Mouse (Mus musculus) kidney, postnatal 0 days (tissue): ENCODE results near the gene Tpsg1. TPM values are rescaled to one million over a fixed set of nuclear protein-coding genes. Genes with fewer than 3 reads are reported as not detected.

Source experiments
- ATAC-seq: fragments of 200-750 bp; cut with Nextera tagmentation; replicated peaks from 2 replicates; pipeline ENCODE4 v1.8.0; 2017; ENCODE audit warnings: low read depth, moderate number of reproducible peaks, moderate TSS enrichment, moderate library complexity; ENCODE audit not compliant: low FRiP score
- DNase-seq: peaks from one replicate; pipeline ENCODE4 v3.0.0-alpha.2; 2016; ENCODE audit warnings: low spot score
- H3K27ac ChIP-seq: fragments of 300-500 bp; sonication (generic); 2 replicates; pipeline ENCODE4 v1.5.1; 2014; ENCODE audit warnings: mild to moderate bottlenecking
- H3K27me3 ChIP-seq: fragments of 300-500 bp; sonication (generic); 2 replicates; pipeline ENCODE4 v1.6.1; 2014; ENCODE audit warnings: low read length, mixed read lengths; ENCODE audit not compliant: insufficient read depth
- H3K36me3 ChIP-seq: fragments of 300-500 bp; sonication (generic); 2 replicates; pipeline ENCODE4 v1.6.1; 2014; ENCODE audit warnings: low read length, mixed read lengths; ENCODE audit not compliant: insufficient read depth
- H3K4me1 ChIP-seq: fragments of 300-500 bp; sonication (generic); replicated peaks from 2 replicates; pipeline ENCODE4 v1.6.1; 2014; ENCODE audit warnings: antibody characterized with exemption, low read length, mixed read lengths; ENCODE audit not compliant: insufficient read depth
- H3K4me2 ChIP-seq: fragments of 300-500 bp; sonication (generic); 2 replicates; pipeline ENCODE4 v1.6.1; 2014; ENCODE audit warnings: mild to moderate bottlenecking, low read length, moderate library complexity, mixed read lengths
- H3K4me3 ChIP-seq: fragments of 300-500 bp; sonication (generic); replicated peaks from 2 replicates; pipeline ENCODE4 v1.5.1; 2014; ENCODE audit warnings: low read depth, low read length
- H3K9ac ChIP-seq: fragments of 300-500 bp; sonication (generic); 2 replicates; pipeline ENCODE4 v1.6.1; 2014; ENCODE audit warnings: low read depth, low read length
- H3K9me3 ChIP-seq: fragments of 300-500 bp; sonication (generic); replicated peaks from 2 replicates; pipeline ENCODE4 v1.6.1; 2016; ENCODE audit warnings: low read length, inconsistent platforms, mixed read lengths
- CTCF ChIP-seq: IDR thresholded peaks from 2 replicates; pipeline ENCODE4 v1.5.1; 2016; ENCODE audit warnings: antibody characterized with exemption, low read depth, mild to moderate bottlenecking, moderate library complexity
- WGBS: fragments of 180-500 bp; shearing (Covaris S2); extraction: QIAGEN DNeasy Blood & Tissue Kit; methylation state at CpG from one replicate; pipeline ENCODE4 v1.1.7; 2014; 5-methylcytosine and 5-hydroxymethylcytosine counted together
- polyA plus RNA-seq: library from polyadenylated mRNA; unstranded; fragments of >200 nt; fragmentation: Nextera tagmentation; extraction: Ambion mirVana; gene quantifications from 2 replicates; pipeline ENCODE4 v1.2.1, GENCODE M21; 2015

Gene Tpsg1
- polyA plus RNA-seq, 1 experiment from 2014 or later = 0.41 TPM

DNA sequence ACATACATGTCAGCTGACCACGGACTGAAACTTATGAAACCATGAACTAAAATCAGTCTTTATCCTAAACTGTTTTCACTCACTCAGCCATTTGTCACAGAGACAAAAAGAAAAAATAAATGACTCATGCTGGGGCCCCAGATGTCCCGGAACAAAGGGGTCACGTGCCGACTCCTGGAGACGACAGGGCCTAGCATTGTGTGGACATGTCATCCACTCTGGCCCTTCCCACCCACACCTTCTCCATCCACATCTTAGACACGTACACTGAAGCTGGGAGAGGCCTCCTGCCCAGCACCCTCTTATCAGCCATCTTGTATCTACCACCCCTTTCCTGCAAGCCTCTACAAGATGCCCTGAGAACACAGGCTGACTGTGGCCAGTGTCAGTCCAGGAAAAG lies 48.9 kb downstream of the Tpsg1 start:
- Histone ChIP-seq H3K36me3 (no peaks in the 10 kb centered on the region), H3K27me3 (no peaks in the 10 kb centered on the region), H3K9me3 (no peaks in the 10 kb centered on the region), H3K9ac (no peak overlapping the region), H3K4me1 (peaks cover 26% of the 10 kb centered on the region), H3K27ac (no peak overlapping the region), H3K4me2 (no peak overlapping the region), H3K4me3 (no peak overlapping the region)
- DNase-seq (no peak), ATAC-seq (no peak)
- WGBS = 66% methylated on average over 6 of the region's 6 CpGs
- no peak for TF ChIP-seq CTCF

DNA sequence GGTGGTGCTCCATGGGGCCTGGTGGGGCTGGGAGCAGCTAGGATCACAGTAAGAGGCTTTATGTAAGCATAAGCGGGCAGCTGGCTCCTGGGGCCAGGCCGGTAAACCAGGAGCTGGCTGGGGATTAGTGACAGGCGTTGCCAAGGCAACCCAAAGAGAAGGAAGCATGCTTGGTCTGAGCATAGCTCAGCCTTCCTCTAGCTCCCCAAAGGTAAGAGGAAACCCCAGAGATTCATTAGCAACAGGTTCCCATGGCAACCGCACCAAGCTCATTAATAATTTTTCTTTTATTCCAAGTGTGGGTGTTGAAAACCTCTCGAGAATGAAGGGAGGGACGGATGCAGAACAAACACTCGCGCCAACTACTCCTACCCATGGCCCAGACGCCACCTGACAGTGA lies 49.9 kb downstream of the Tpsg1 start:
- Histone ChIP-seq H3K4me3 (no peak overlapping the region), H3K4me1 (peaks cover 26% of the 10 kb centered on the region), H3K27me3 (no peaks in the 10 kb centered on the region), H3K9me3 (no peaks in the 10 kb centered on the region), H3K27ac (no peak overlapping the region), H3K4me2 (no peak overlapping the region), H3K9ac (no peak overlapping the region), H3K36me3 (no peaks in the 10 kb centered on the region)
- no peak for TF ChIP-seq CTCF
- ATAC-seq (no peak), DNase-seq (no peak)
- WGBS = 42% methylated on average over 9 of the region's 9 CpGs

DNA sequence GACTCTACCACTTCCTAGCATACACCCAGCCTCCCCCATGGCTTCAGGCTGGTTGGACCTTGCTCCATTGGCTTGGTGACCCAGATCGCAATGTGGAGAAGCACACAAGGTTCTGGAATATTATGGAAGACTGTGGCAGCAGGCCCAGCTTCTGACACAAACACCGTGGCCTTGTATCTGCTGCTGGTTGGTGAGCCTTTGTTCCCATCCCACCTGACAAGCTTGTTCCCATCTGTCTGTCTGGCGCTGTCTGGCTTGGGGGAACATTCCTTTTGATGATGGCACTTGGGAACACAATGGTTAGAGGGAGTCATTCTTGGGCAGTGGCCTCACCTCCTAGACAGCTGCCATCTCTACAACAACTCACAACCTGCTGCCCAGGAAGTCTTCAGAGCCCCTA lies 51.9 kb downstream of the Tpsg1 start:
- no peaks in the 10 kb centered on the region for H3K36me3 ChIP-seq
- H3K4me1 ChIP-seq = peaks cover 7% of the 10 kb centered on the region
- H3K27ac ChIP-seq = no peak overlapping the region
- no peak overlapping the region for H3K4me2 ChIP-seq
- 93% methylated on average over 3 of the region's 3 CpGs for WGBS
- TF ChIP-seq CTCF = no peak
- no peak overlapping the region for H3K9ac ChIP-seq
- H3K4me3 ChIP-seq = no peak overlapping the region
- no peaks in the 10 kb centered on the region for H3K27me3 ChIP-seq
- DNase-seq (no peak), ATAC-seq (no peak)
- H3K9me3 ChIP-seq = no peaks in the 10 kb centered on the region

Other genes starting within 250 kb of the Tpsg1 start
- not detected in 2 replicates for gene Ptx4, start 248.5 kb upstream of the Tpsg1 start, polyA plus RNA-seq
- gene Clcn7, start 235.9 kb upstream of the Tpsg1 start, polyA plus RNA-seq = 14.7 and 17.2 TPM in 2 replicates
- not detected in 2 replicates for gene Ccdc154, start 206.8 kb upstream of the Tpsg1 start, polyA plus RNA-seq
- gene Gm38655, start 193.8 kb upstream of the Tpsg1 start, polyA plus RNA-seq = not detected in 2 replicates
- gene BC003965, start 184.7 kb upstream of the Tpsg1 start, polyA plus RNA-seq = 31.6 and 32.1 TPM in 2 replicates
- 7.0 and 7.5 TPM in 2 replicates for gene Unkl, start 180.9 kb upstream of the Tpsg1 start, polyA plus RNA-seq
- 68.8 and 71.2 TPM in 2 replicates for gene Gnptg, start 129.1 kb upstream of the Tpsg1 start, polyA plus RNA-seq
- 50.1 and 52.3 TPM in 2 replicates for gene Tsr3, start 129.1 kb upstream of the Tpsg1 start, polyA plus RNA-seq
- gene Baiap3, start 112.9 kb upstream of the Tpsg1 start, polyA plus RNA-seq = 1.0 and 1.5 TPM in 2 replicates
- 501 and 544 TPM in 2 replicates for gene Ube2i, start 94.7 kb upstream of the Tpsg1 start, polyA plus RNA-seq
- gene Prss34, start 70.9 kb upstream of the Tpsg1 start, polyA plus RNA-seq = 0.09 and 0.18 TPM in 2 replicates
- gene Prss28, start 60.6 kb upstream of the Tpsg1 start, polyA plus RNA-seq = not detected in 2 replicates
- gene Prss29, start 50.6 kb upstream of the Tpsg1 start, polyA plus RNA-seq = not detected in 2 replicates
- gene Tpsab1, start 23.7 kb upstream of the Tpsg1 start, polyA plus RNA-seq = 0.19 and 0.55 TPM in 2 replicates
- gene Tpsb2, start 3.0 kb upstream of the Tpsg1 start, polyA plus RNA-seq = 1.5 and 4.2 TPM in 2 replicates
- 1.2 and 1.7 TPM in 2 replicates for gene Cacna1h, start 64.5 kb downstream of the Tpsg1 start, polyA plus RNA-seq
- 0.14 TPM in 1 of 2 replicates, not detected in the other for gene Tekt4, start 85.3 kb downstream of the Tpsg1 start, polyA plus RNA-seq
- not detected in 2 replicates for gene Sstr5, start 128.0 kb downstream of the Tpsg1 start, polyA plus RNA-seq
- gene Sox8, start 201.4 kb downstream of the Tpsg1 start, polyA plus RNA-seq = 1.8 and 2.2 TPM in 2 replicates
- gene Lmf1, start 209.8 kb downstream of the Tpsg1 start, polyA plus RNA-seq = 22.0 and 25.5 TPM in 2 replicates